Mouse (Mus musculus) limb, embryonic 11.5 days (tissue): ENCODE results near the gene Dpf1. TPM values are rescaled to one million over a fixed set of nuclear protein-coding genes. Genes with fewer than 3 reads are reported as not detected.

Experiments used
- ATAC-seq: fragments of 200-750 bp; cut with Nextera tagmentation; 2 replicates; pipeline ENCODE4 v1.8.0; 2017; ENCODE audit warnings: low read depth; ENCODE audit not compliant: insufficient number of reproducible peaks, low FRiP score, low TSS enrichment
- DNase-seq: peaks from one replicate; pipeline ENCODE4 v3.0.0-alpha.2; 2015; ENCODE audit warnings: low spot score
- H3K27ac ChIP-seq: fragments of 300-500 bp; sonication (generic); replicated peaks from 2 replicates; pipeline ENCODE4 v1.5.1; 2014; ENCODE audit warnings: low read depth, mild to moderate bottlenecking, low read length
- H3K27me3 ChIP-seq: fragments of 300-500 bp; sonication (generic); 2 replicates; pipeline ENCODE4 v1.6.1; 2014; ENCODE audit warnings: mild to moderate bottlenecking, low read length, mixed read lengths; ENCODE audit not compliant: control insufficient read depth, insufficient read depth
- H3K36me3 ChIP-seq: fragments of 300-500 bp; sonication (generic); 2 replicates; pipeline ENCODE4 v1.6.1; 2014; ENCODE audit warnings: mild to moderate bottlenecking, low read length, moderate library complexity, mixed read lengths; ENCODE audit not compliant: control insufficient read depth, insufficient read depth
- H3K4me1 ChIP-seq: fragments of 300-500 bp; sonication (generic); 2 replicates; pipeline ENCODE4 v1.6.1; 2014; ENCODE audit warnings: low read length, mixed read lengths; ENCODE audit not compliant: control insufficient read depth, insufficient read depth
- H3K4me2 ChIP-seq: fragments of 300-500 bp; sonication (generic); 2 replicates; pipeline ENCODE4 v1.6.1; 2014; ENCODE audit warnings: low read depth, mild to moderate bottlenecking, moderate library complexity; ENCODE audit not compliant: severe bottlenecking
- H3K4me3 ChIP-seq: fragments of 300-500 bp; sonication (generic); 2 replicates; pipeline ENCODE4 v1.5.1; 2014; ENCODE audit warnings: low read depth, low read length
- H3K9ac ChIP-seq: fragments of 300-500 bp; sonication (generic); 2 replicates; pipeline ENCODE4 v1.6.1; 2014; ENCODE audit warnings: mild to moderate bottlenecking, low read length
- H3K9me3 ChIP-seq: fragments of 300-500 bp; sonication (generic); 2 replicates; pipeline ENCODE4 v1.6.1; 2016; ENCODE audit warnings: low read length; ENCODE audit not compliant: control insufficient read depth
- WGBS: fragments of 180-500 bp; shearing (Covaris S2); extraction: QIAGEN DNeasy Blood & Tissue Kit; methylation state at CpG from one replicate; pipeline ENCODE4 v1.1.7; 2014; 5-methylcytosine and 5-hydroxymethylcytosine counted together
- polyA plus RNA-seq: library from polyadenylated mRNA; unstranded; fragments of >200 nt; fragmentation: Nextera tagmentation; extraction: Ambion mirVana; gene quantifications from 2 replicates; pipeline ENCODE4 v1.2.1, GENCODE M21; 2014

Dpf1 gene
- polyA plus RNA-seq, 1 experiment from 2014 or later, result 35.2 TPM

DNA sequence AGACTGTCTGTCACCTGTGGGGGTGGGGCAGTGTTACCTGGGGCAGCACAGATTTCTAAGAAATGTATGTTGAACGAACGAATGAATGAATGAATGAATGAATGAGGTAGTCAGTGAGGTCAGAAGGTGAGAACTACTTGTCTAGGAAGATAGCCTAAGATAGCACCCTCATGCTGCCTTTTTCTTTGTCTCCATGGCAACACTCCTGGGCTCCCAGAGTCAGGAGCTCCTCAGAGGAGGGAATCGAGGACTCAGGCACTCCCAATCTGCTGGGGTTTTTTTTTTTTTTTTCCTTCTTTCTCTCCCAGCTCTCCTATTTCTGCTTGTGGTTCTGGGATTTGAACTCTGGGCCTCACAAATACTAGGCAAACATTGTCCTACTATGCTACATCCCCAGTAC is 42.5 kb downstream of the Dpf1 start:
- ATAC-seq (no peak), DNase-seq (no peak)
- H3K4me3 ChIP-seq, result no peak overlapping the region
- 71% methylated on average over 3 of the region's 3 CpGs for WGBS
- no peaks in the 10 kb centered on the region for H3K27me3 ChIP-seq
- no peaks in the 10 kb centered on the region for H3K4me1 ChIP-seq
- H3K9me3 ChIP-seq, result no peaks in the 10 kb centered on the region
- no peak overlapping the region for H3K27ac ChIP-seq
- peaks cover 8% of the 10 kb centered on the region; the same call in 1 of the 2 replicates for H3K36me3 ChIP-seq
- no peak overlapping the region for H3K4me2 ChIP-seq
- no peak overlapping the region for H3K9ac ChIP-seq

DNA sequence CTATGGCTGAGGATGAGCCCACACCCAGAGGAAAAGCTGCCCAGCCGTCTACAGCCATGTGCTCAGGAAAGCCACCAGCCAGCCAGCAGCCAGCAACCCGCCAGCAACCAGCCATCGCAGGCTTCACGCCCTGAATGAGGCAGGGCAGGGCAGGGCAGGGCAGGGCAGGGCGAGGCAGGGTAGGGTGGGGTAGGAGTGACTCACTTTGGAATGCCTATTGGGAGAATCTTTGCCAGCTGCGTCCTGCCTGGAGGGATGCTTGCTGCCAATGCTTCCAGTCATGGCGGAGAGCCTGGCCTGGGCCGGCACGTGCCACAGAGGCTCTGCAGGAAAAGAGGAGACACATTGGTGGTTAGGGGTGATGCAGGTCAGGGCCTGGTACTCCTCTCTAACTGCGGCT is 46.7 kb downstream of the Dpf1 start:
- 91% methylated on average over 10 of the region's 10 CpGs for WGBS
- DNase-seq (no peak), ATAC-seq (no peak)
- Histone ChIP-seq H3K27me3 (no peaks in the 10 kb centered on the region), H3K9ac (no peak overlapping the region), H3K4me3 (no peak overlapping the region), H3K4me2 (no peak overlapping the region), H3K27ac (no peak overlapping the region), H3K9me3 (no peaks in the 10 kb centered on the region), H3K36me3 (peaks cover 8% of the 10 kb centered on the region; the same call in 1 of the 2 replicates), H3K4me1 (no peaks in the 10 kb centered on the region)

GRCm38 (mm10) chr7:29352246-29352645 is 48.5 kb downstream of the Dpf1 start:
- Histone ChIP-seq H3K27ac (no peak overlapping the region), H3K4me3 (no peak overlapping the region), H3K9ac (no peak overlapping the region), H3K4me2 (no peak overlapping the region), H3K9me3 (no peaks in the 10 kb centered on the region), H3K36me3 (peaks cover 8% of the 10 kb centered on the region; the same call in 1 of the 2 replicates), H3K27me3 (no peaks in the 10 kb centered on the region), H3K4me1 (no peaks in the 10 kb centered on the region)
- no peak for ATAC-seq
- DNase-seq, result no peak
- 88% methylated on average over 8 of the region's 8 CpGs for WGBS

DNA sequence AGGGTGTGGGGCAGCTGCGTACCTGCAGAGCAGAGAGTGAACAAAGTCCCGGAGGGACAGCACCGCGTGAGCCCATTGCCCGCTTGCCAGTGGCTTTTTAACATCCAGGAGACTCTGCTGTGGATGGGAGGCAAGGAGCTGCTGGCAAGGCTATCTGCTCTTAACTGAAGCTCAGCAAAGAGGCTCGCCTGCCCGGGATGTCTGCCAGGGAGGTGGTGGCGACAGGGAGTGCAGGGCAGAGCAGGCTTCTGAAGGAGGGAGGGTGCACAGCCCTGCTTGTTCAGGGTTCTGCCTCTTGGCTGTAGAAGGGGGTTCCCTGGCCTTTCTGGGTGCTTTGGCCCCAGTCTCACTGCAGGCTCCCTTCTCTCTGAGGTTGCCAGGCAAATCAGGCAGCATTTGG is 50.4 kb downstream of the Dpf1 start:
- Histone ChIP-seq H3K9me3 (no peaks in the 10 kb centered on the region), H3K9ac (no peak overlapping the region), H3K27me3 (no peaks in the 10 kb centered on the region), H3K36me3 (0 out of 2 replicates have a peak, but pooled peaks cover 3% of the 10 kb centered on the region), H3K4me1 (no peaks in the 10 kb centered on the region), H3K4me3 (no peak overlapping the region), H3K27ac (no peak overlapping the region), H3K4me2 (no peak overlapping the region)
- ATAC-seq (no peak), DNase-seq (no peak)
- WGBS, result 82% methylated on average over 8 of the region's 8 CpGs

- Histone ChIP-seq H3K4me3 (no peak overlapping the region), H3K4me2 (no peak overlapping the region), H3K9ac (no peak overlapping the region), H3K9me3 (no peaks in the 10 kb centered on the region), H3K4me1 (no peaks in the 10 kb centered on the region), H3K27me3 (no peaks in the 10 kb centered on the region), H3K36me3 (peaks cover 5% of the 10 kb centered on the region; the same call in 1 of the 2 replicates), H3K27ac (no peak overlapping the region)
- DNase-seq, result no peak
- no peak for ATAC-seq
- WGBS, result 90% methylated on average over 8 of the region's 8 CpGs
Observed at GRCm38 (mm10) chr7:29355406-29355805, 51.7 kb downstream of the Dpf1 start.

DNA sequence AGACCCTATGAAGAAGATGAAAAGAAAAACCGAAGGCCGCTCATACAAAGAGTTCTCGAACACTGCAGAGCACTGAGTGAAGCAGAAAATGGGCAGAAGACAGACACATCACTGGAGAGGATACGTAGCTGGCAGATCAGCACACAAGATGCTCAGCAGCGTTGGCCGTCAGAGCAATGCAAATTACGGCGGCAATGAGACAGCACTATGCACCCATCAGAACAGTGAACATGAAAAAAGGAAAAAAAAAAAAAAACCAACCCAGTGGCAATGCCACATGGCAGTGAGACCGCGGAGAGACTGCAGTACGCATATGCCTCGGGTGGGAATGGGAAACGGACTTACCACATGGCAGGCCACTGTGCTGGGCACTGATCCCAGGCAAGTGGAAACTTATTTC is 57.7 kb downstream of the Dpf1 start:
- ATAC-seq, result no peak
- peaks cover 6% of the 10 kb centered on the region; the same call in 1 of the 2 replicates for H3K36me3 ChIP-seq
- no peaks in the 10 kb centered on the region for H3K27me3 ChIP-seq
- H3K4me2 ChIP-seq, result no peak overlapping the region
- H3K27ac ChIP-seq, result no peak overlapping the region
- H3K9ac ChIP-seq, result no peak overlapping the region
- H3K9me3 ChIP-seq, result no peaks in the 10 kb centered on the region
- no peak overlapping the region for H3K4me3 ChIP-seq
- 94% methylated on average over 13 of the region's 13 CpGs for WGBS
- no peak for DNase-seq
- no peaks in the 10 kb centered on the region for H3K4me1 ChIP-seq

GRCm38 (mm10) chr7:29364052-29364451 is 60.3 kb downstream of the Dpf1 start:
- Histone ChIP-seq H3K4me1 (0 out of 2 replicates have a peak, but pooled peaks cover 5% of the 10 kb centered on the region), H3K4me2 (no peak overlapping the region), H3K4me3 (no peak overlapping the region), H3K36me3 (peaks cover 6% of the 10 kb centered on the region; the same call in 1 of the 2 replicates), H3K27ac (no peak overlapping the region), H3K9me3 (no peaks in the 10 kb centered on the region), H3K27me3 (no peaks in the 10 kb centered on the region), H3K9ac (no peak overlapping the region)
- WGBS, result 23% methylated on average over 4 of the region's 4 CpGs
- ATAC-seq (no peak), DNase-seq (peak; percentile 66)

DNA sequence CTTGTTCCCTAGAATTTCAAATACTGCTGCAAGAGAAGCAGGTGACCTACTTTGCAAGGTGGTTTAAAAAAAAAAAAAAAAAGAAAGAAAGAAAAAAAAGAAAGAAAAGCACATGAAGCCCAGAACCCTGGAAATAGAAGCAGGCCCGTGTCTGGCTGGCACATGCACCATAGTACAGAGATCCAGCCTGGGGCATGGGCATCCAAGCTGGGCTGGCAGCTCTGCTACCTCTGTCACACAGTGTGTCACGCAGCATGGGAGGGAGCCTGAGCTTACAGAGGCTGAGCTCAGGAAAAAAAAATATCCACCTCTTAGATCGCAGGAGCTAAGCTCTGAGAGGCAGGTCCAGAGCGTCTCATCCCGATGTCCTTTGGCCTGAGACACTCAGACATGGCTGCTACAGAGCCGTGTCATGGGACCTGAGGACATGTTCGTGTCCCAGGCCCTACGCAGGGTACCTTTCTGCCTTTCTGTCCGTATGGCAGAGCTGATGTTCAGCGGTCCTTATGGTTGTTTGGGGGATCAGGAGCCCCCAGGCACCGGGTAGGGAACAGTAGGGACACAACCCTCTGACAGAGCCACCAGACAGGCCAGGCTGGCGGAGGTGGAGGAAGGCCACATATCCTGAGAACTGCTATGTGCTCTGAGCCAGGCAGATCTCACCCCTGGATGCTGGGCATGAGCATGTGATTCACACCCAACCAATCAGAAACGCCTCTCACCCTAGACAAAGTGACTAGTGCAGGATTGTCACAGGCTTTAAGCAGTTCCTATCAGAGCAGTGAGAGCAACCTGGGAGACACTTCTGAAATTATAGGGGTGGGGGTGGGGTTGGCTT is 63.6 kb downstream of the Dpf1 start:
- no peak for ATAC-seq
- no peak for DNase-seq
- H3K4me1 ChIP-seq, result 0 out of 2 replicates have a peak, but pooled peaks cover 5% of the 10 kb centered on the region
- H3K9ac ChIP-seq, result no peak overlapping the region
- peaks cover 4% of the 10 kb centered on the region for H3K36me3 ChIP-seq
- no peak overlapping the region for H3K4me2 ChIP-seq
- no peaks in the 10 kb centered on the region for H3K27me3 ChIP-seq
- WGBS, result 79% methylated on average over 13 of the region's 13 CpGs
- H3K27ac ChIP-seq, result no peak overlapping the region
- no peak overlapping the region for H3K4me3 ChIP-seq
- H3K9me3 ChIP-seq, result no peaks in the 10 kb centered on the region
